Mouse (Mus musculus) MEL-GATA-1-ER (cell line): ENCODE measurements around the gene Tmem92.

ENCODE experiments used
- DNase-seq: peaks from one replicate; pipeline ENCODE4 v3.0.0-alpha.2; 2012; ENCODE audit warnings: low read depth; ENCODE audit errors: extremely low read depth

Tmem92 gene

DNA sequence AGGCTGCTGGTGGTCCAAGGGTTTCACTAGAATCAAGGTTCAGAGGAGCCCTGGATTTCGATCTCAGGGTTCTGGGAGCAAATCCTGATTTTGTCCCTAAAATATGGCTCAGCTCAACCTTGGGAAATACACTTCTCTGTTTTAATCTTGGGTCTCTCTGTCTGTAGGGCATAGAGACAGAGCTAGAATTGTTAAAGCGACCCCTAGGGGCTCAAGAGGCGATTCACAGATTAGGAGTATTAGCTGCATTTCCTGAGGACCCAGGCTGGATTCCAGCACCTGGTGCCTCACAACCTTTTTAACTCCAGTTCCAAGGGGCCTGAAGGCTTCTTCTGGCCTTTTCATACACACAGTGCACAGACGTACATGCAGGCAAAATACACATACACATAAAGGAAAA, 52.9 kb downstream of the Tmem92 start:
- DNase-seq: no peak

DNA sequence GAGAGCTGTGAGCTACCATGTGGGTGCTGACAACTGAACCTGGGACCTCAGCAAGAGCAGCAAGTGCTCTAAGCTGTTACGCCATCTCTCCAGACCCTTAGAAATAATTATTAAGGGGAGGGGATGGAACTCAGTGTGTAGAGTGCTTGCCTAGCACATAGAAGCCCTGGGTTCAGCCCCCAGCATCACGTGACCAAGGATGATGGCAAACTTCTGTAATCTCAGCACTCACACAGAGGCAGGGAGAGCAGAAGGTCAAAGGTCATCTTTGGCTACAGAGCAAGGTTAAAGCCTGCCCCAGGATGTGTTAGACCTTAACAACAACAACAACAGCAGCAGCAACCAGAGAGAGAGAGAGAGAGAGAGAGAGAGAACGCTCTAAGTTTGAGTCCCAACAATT, 54.0 kb downstream of the Tmem92 start:
- DNase-seq: no peak

DNA sequence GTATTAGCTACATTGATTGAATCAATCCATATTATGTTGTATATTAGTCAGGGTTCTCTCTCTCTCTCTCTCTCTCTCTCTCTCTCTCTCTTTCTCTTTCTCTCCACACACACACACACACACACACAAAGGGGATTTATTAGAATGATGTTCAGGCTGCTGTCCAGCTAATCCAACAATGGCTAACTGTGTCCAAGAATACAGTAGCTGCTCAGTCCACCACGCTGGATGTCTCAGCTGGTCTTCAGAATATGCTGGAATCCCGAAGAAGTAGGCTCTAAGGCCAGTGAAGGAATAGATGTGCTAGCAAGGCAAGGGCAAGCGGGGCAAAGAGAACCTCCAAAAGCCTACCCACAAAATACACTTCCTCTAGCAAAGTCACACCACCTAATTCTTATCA, 55.2 kb downstream of the Tmem92 start:
- DNase-seq: no peak
